Mouse (Mus musculus): ENCODE data around the gene Cpne5.

- TF ChIP-seq CTCF (IDR thresholded peaks at IDR 0.05; ENCODE audit: insufficient read depth, low read depth, low read length) (no peak), POLR2A (IDR thresholded peaks at IDR 0.05; ENCODE audit: insufficient read depth, low read depth, low read length) (no peak)
Measured at GRCm38 (mm10) chr17:29273156-29273555, 35.2 kb upstream of the Cpne5 start.

Data from olfactory bulb, adult 2 months (tissue).